Mouse (Mus musculus) thymus, postnatal 36 days (tissue): ENCODE data around the gene Spaca9.
A peak's percentile ranks its signal among the peaks of the same experiment; 100 is the strongest.

Source experiments
- DNase-seq, 2 experiments: peaks; one replicate each; pipeline ENCODE4 v3.0.0; 2022; ENCODE audit warnings: mixed read lengths in 2 of 2

Spaca9 gene

GRCm38 (mm10) chr2:28699361-28700335, at the start of gene Spaca9, which contains the start of gene Ak8:
Gene Spaca9 (minus strand): TSS chr2:28699727.
Gene Ak8 (plus strand): TSS chr2:28700164.
- DNase-seq, result peak; percentile 21 to 29

- DNase-seq, result no peak
Observed at GRCm38 (mm10) chr2:28747705-28748104, 48.2 kb upstream of the Spaca9 start.

- no peak for DNase-seq
Observed at GRCm38 (mm10) chr2:28746682-28747332, 47.3 kb upstream of the Spaca9 start.

- DNase-seq, result no peak
Observed at GRCm38 (mm10) chr2:28742701-28743100, 43.2 kb upstream of the Spaca9 start.

GRCm38 (mm10) chr2:28740159-28740558, 40.6 kb upstream of the Spaca9 start:
- DNase-seq, result no peak

GRCm38 (mm10) chr2:28737112-28737511, 37.6 kb upstream of the Spaca9 start:
- DNase-seq, result no peak

- no peak for DNase-seq
Observed at GRCm38 (mm10) chr2:28730676-28731075, 31.1 kb upstream of the Spaca9 start.

GRCm38 (mm10) chr2:28727786-28728404, 28.4 kb upstream of the Spaca9 start:
- peak; percentile 9 to 39 for DNase-seq

GRCm38 (mm10) chr2:28723912-28724311, 24.4 kb upstream of the Spaca9 start:
- no peak for DNase-seq

- DNase-seq, result no peak
Observed at GRCm38 (mm10) chr2:28722419-28722818, 22.9 kb upstream of the Spaca9 start.

GRCm38 (mm10) chr2:28713036-28713435, 13.5 kb upstream of the Spaca9 start:
- DNase-seq, result no peak

- DNase-seq, result no peak
Observed at GRCm38 (mm10) chr2:28706787-28707186, 7.3 kb upstream of the Spaca9 start.

- no peak for DNase-seq
Observed at GRCm38 (mm10) chr2:28706106-28706636, 6.6 kb upstream of the Spaca9 start.

GRCm38 (mm10) chr2:28701646-28702262, 2.2 kb upstream of the Spaca9 start:
- DNase-seq, result no peak

- no peak for DNase-seq
Observed at GRCm38 (mm10) chr2:28698566-28698965, 961 bp downstream of the Spaca9 start.

- no peak for DNase-seq
Observed at GRCm38 (mm10) chr2:28692692-28693091, 6.8 kb downstream of the Spaca9 start.

GRCm38 (mm10) chr2:28688431-28688830, 11.1 kb downstream of the Spaca9 start:
- DNase-seq, result peak; percentile 15 to 25

GRCm38 (mm10) chr2:28685895-28686294, 13.6 kb downstream of the Spaca9 start:
- DNase-seq, result no peak

GRCm38 (mm10) chr2:28681718-28682117, 17.8 kb downstream of the Spaca9 start:
- no peak for DNase-seq

GRCm38 (mm10) chr2:28680710-28681109, 18.8 kb downstream of the Spaca9 start:
- no peak for DNase-seq

GRCm38 (mm10) chr2:28676005-28676404, 23.5 kb downstream of the Spaca9 start:
- no peak for DNase-seq

- DNase-seq, result no peak
Observed at GRCm38 (mm10) chr2:28671438-28671837, 28.1 kb downstream of the Spaca9 start.

- DNase-seq, result no peak
Observed at GRCm38 (mm10) chr2:28665818-28666217, 33.7 kb downstream of the Spaca9 start.
